Mouse (Mus musculus) Patski (cell line): ENCODE data around the gene Rfx2. TPM values are rescaled to one million over a fixed set of nuclear protein-coding genes. Genes with fewer than 3 reads are reported as not detected.
A peak's percentile ranks its signal among the peaks of the same experiment; 100 is the strongest.

Experiments used
- ATAC-seq: fragments of 100-300 bp; one replicate; pipeline ENCODE4 v1.8.0; 2021
- CTCF ChIA-PET: fragments of 350-600 bp; sonication (Branson Sonifier 250); formaldehyde crosslinking; loops from one replicate; lab custom pipeline; 2022; ENCODE audit warnings: inconsistent platforms; lab: Charles Lee
- POLR2A ChIA-PET: fragments of 350-600 bp; sonication (Branson Sonifier 250); formaldehyde crosslinking; loops from one replicate; lab custom pipeline; 2022; ENCODE audit warnings: antibody characterized with exemption, inconsistent platforms; lab: Charles Lee
- DNase-seq: peaks from one replicate; pipeline ENCODE4 v3.0.0-alpha.2; 2011; ENCODE audit warnings: low read depth, low spot score
- H3K27me3 ChIP-seq: fragments of 371-371 bp; one replicate; pipeline ENCODE4 v1.5.1; 2021
- CTCF ChIP-seq: fragments of 100-300 bp; IDR thresholded peaks from one replicate; pipeline ENCODE4 v1.5.1; 2021
- in situ Hi-C: fragments of 300-500 bp; cut with MboI; formaldehyde crosslinking; loops from 3 replicates; pipeline ENCODE4 v1.11.1; 2018; ENCODE audit warnings: low pct_unique_long_range_greater_than_20kb, mixed read lengths
- polyA plus RNA-seq: library from polyadenylated mRNA; unstranded; gene quantifications from one replicate; pipeline ENCODE4 v1.2.3, GENCODE M21; 2021

Rfx2 gene
- polyA plus RNA-seq, 1 experiment from 2014 or later = 7.7 TPM

DNA sequence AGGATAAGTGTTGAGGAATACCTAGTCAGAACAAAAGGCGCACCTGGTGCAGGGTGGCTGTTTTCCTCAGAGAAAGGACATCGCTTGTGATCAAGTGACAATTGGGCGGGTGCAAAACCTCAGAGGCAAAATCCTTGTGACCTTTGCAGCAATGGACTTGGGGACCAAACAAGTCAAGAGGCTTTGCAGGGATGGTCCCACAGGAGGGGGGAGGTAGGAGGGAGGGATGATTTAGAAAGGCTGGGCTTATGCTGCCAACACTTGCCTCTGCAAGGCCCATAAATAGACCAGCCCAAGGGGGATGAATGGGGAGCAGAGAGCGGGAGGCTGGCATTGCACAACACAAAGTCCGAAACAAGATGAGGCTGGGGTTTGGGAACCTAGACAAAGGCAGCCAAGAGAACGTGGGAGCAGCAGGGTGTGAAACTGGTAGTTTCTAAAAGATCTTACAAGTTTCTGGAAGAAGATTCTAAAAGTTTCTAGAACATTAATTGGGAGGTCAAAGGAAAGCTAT lies 11.7 kb downstream of the Rfx2 start:
- TF ChIP-seq CTCF = no peak
- no peaks in the 10 kb centered on the region for H3K27me3 ChIP-seq
- ChIA-PET POLR2A (interaction anchor here (0.6 kb wide), 1 partner anchor 244 kb away, joined by 5 read pairs; no protein-coding TSS in a partner anchor), CTCF (interaction anchor here (1.2 kb wide), 1 partner anchor 8 kb away, joined by 3 read pairs; no protein-coding TSS in a partner anchor)
- ATAC-seq (no peak), DNase-seq (no peak)
- in situ Hi-C loops = no loop called here

GRCm38 (mm10) chr17:56818067-56818636 lies 12.7 kb downstream of the Rfx2 start:
- CTCF ChIA-PET = no interaction called here
- DNase-seq = no peak
- in situ Hi-C loops = no loop called here
- ATAC-seq = no peak
- TF ChIP-seq CTCF = no peak
- POLR2A ChIA-PET = no interaction called here
- no peaks in the 10 kb centered on the region for H3K27me3 ChIP-seq

GRCm38 (mm10) chr17:56815057-56815345 lies 15.8 kb downstream of the Rfx2 start:
- DNase-seq (no peak), ATAC-seq (no peak)
- CTCF ChIA-PET = no interaction called here
- H3K27me3 ChIP-seq = no peaks in the 10 kb centered on the region
- in situ Hi-C loops = no loop called here
- no peak for TF ChIP-seq CTCF
- POLR2A ChIA-PET = no interaction called here

DNA sequence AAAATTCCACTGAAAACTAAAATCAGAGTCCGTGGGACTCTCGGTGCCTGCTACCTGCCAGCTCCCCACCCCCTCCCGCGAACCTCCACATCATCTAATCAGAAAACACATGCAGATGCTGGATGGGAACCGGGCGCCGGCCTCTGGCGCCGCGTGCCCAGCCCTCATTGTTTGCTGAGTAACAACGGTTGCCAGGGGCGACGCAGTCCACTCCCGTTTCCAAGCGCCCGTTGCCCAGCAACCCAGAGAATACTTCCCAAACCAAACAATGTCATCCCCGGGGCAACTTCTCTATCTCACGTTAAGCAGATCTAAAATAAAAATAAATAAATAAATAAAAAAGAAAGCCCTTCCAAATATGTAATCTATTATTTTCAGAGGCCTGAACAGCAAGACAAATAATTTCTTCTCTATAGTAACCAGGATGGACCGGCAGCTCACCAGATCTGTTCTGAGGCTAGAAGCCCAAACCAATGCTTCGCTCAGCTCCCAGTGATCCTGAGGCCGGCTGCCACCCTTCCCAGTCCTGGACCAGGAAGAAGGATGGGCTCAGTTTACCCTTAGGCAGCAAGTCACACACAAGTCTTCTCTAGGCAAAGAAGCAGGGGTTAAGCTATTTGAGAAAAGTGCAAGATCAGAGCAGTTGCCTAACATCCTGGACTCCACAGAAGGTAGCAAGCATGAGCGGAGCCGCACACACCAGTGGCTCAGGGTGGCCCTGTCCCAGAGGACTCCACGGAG lies 16.3 kb downstream of the Rfx2 start:
- ChIA-PET POLR2A (no interaction called here), CTCF (no interaction called here)
- no peaks in the 10 kb centered on the region for H3K27me3 ChIP-seq
- no peak for DNase-seq
- TF ChIP-seq CTCF = no peak
- no peak for ATAC-seq
- in situ Hi-C loops = no loop called here

- TF ChIP-seq CTCF = no peak
- POLR2A ChIA-PET = interaction anchor here (0.5 to 1.2 kb wide), 3 partner anchors 24 to 579 kb away, joined by 3 read pairs; no protein-coding TSS in a partner anchor
- CTCF ChIA-PET = interaction anchor here (1.1 to 3.6 kb wide), 4 partner anchors 10 to 179 kb away, joined by 3 to 25 read pairs (median 10); no protein-coding TSS in a partner anchor
- ATAC-seq (peak; percentile 91), DNase-seq (peak; percentile 95)
- H3K27me3 ChIP-seq = no peaks in the 10 kb centered on the region
- in situ Hi-C loops = no loop called here
Measured at GRCm38 (mm10) chr17:56810245-56810644, 20.6 kb downstream of the Rfx2 start.

GRCm38 (mm10) chr17:56808518-56808917 lies 22.3 kb downstream of the Rfx2 start:
- in situ Hi-C loops = loop anchor here (5.0 kb wide), 2 partner anchors 49 to 144 kb away; no protein-coding TSS in a partner anchor
- ATAC-seq (peak; percentile 58), DNase-seq (no peak)
- CTCF ChIA-PET = interaction anchor here (0.6 to 3.6 kb wide), 9 partner anchors 13 to 104 kb away, joined by 3 to 25 read pairs (median 5); no protein-coding TSS in a partner anchor
- H3K27me3 ChIP-seq = no peaks in the 10 kb centered on the region
- POLR2A ChIA-PET = no interaction called here
- TF ChIP-seq CTCF = no peak

DNA sequence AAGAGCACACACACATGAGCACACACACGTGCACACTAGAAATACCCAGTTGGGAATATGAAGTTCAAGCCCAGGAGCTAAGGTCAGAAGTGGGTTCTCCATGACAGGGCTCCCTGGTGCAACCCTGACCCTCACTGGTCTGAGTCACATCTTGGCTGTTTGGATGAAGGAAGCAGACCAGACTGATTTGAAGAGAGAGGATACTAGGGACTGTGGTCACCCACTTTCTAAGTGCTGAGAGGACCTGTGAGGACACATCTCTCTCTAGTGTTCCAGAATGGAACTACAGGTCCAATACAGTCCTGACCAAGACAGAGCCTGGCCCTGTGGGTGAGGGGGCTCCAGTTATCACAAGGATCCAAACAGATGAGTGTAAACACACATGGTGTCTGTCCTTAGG lies 25.0 kb downstream of the Rfx2 start:
- H3K27me3 ChIP-seq = no peaks in the 10 kb centered on the region
- ATAC-seq (no peak), DNase-seq (no peak)
- no peak for TF ChIP-seq CTCF
- in situ Hi-C loops = loop anchor here (5.0 kb wide), 2 partner anchors 52 to 147 kb away; no protein-coding TSS in a partner anchor
- POLR2A ChIA-PET = interaction anchor here (0.6 kb wide), 1 partner anchor 45 kb away, joined by 5 read pairs; no protein-coding TSS in a partner anchor
- CTCF ChIA-PET = no interaction called here

DNA sequence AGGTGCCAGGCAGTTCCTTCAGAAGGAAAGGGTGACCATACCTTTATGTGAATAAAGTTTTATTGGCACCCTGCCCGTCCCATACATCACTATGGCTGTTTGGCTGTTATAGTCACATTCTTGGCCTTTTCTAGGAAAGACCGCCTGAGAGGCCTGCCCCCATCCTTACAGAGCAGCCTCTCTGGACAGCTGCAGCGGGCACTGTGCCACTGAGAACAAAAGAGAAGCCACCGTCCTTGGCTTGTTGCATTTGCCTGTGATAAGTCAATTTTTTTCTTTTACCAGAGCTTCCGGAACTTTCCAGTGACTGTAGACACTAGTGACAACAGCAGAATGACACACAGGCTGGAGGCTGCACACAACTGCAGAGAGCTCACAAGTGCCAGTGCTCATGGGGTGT lies 25.9 kb downstream of the Rfx2 start:
- no peaks in the 10 kb centered on the region for H3K27me3 ChIP-seq
- ChIA-PET CTCF (interaction anchor here (1.3 kb wide), 1 partner anchor 11 kb away, joined by 4 read pairs; no protein-coding TSS in a partner anchor), POLR2A (no interaction called here)
- in situ Hi-C loops = loop anchor here (5.0 kb wide), 2 partner anchors 52 to 147 kb away; no protein-coding TSS in a partner anchor
- TF ChIP-seq CTCF = no peak
- DNase-seq (no peak), ATAC-seq (no peak)

DNA sequence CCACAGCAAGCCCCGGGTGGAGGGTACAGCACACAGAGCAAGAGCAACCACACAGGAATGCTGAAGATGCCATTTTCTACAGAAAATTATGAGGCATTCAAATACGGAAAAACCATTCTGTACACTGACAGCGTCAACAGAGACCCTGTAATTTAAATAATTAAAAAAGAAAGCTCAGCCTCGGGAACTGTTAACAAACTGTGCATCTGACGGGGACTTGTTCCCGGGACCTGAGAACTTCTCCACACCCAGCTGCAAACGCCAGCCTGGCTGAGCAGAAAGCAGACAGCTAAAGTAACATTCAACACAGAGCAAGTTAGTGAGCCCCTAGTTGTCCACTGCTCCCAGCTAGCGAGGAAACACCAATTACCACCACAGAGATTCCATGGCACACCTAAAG lies 28.7 kb downstream of the Rfx2 start:
- ChIA-PET POLR2A (no interaction called here), CTCF (no interaction called here)
- in situ Hi-C loops = no loop called here
- DNase-seq (no peak), ATAC-seq (no peak)
- no peaks in the 10 kb centered on the region for H3K27me3 ChIP-seq
- TF ChIP-seq CTCF = no peak

GRCm38 (mm10) chr17:56799276-56799675 lies 31.5 kb downstream of the Rfx2 start:
- no peaks in the 10 kb centered on the region for H3K27me3 ChIP-seq
- in situ Hi-C loops = no loop called here
- no peak for ATAC-seq
- ChIA-PET CTCF (no interaction called here), POLR2A (no interaction called here)
- no peak for TF ChIP-seq CTCF
- DNase-seq = no peak
